Mouse (Mus musculus) frontal cortex, postnatal 36 days (tissue): Measurements from ENCODE around the gene Plekhh3.

Experiments used
- DNase-seq, 2 experiments: peaks; one replicate each; pipeline ENCODE4 v3.0.0; 2022; ENCODE audit warnings: low spot score in 2 of 2

Gene Plekhh3

DNA sequence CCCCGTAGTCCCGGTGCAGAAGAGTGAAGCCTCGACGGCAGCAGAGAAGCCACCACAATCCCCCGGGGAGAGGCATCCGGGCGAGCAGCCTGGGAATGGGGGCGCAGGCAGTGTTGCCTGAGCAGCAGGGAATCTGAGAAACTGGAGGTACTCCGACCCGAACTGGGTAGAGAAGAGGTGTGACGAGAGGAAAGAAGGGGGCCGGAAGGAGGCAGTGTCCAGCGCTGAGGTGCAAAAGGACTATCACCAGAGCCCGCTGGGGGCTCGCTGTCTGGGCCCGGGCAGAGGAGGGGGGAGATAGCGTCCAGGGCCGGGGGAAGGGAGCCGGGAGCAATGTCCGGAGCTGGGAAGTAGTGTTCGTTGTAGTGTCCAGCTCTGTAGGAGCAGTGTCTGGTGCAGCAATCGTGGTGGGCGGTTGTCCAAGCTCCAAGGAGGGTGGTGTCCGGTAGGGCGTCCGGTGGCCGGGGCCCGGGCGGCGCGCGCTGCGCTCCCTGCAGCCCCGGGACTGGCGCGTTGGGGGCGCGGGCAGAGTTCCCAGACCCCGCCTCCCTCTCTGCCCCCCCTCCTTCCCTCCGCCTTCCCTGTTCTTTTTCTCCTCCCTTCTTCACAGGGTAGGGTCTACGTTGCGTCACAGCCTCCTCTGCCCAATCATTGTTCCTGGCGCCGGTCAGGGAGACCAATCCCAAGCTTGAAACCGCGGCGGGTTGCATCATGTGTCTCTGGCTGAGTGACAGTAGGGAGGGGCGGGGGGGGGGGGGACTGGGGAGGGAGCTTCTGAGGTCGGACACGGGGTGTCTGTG is at the start of gene Plekhh3:
Plekhh3 (minus strand) TSS at position 541 of the 800 bp plus-strand sequence.
- DNase-seq, result peak; percentile 93 to 95

DNA sequence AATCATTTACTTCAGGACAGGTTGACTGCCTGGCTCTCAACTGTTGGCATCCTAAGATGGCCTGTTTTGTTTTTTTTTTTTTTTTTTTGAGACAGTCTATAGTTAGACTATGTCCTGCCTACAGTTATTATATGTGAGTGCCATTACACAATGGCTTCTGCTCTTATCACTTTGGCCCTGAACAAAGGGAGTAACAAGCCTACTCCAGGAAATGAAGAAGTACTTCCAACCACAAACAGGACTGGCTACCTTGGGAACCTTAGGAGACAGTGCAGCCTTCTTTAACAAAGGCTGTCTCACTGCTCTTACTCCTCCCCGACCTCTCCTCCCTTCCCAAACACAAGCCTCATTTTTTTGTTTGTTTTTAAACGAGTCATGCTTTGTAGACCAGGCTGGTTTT is 49.7 kb upstream of the Plekhh3 start:
- no peak for DNase-seq

DNA sequence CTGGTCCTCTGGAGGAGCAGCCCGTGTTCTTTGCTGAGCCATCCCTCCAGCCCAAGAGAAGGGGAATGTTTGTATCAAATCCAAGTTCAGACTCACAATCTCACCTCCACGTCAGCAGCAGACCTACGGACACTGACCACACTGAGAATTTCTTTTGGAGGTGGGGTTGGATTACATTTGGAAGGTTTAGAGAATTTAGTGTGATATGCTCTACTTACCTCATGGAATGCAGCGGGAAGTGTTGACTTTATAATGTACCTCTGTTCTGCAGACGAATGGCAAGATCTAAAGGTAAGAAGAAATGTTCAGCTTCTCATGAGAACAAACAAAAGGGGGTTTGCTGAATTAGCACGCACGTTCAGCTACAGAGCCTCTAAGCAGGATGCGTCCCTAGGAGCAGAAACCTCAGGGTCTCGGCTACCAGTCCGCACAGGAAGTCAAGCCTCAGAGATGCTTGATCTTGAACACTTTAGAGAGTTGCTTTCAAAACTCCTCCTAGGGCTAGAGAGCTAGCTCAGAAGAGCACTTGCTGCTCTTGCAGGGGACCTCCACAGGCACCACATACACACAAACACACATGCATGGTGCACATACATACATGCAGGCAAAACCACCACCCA is 47.4 kb upstream of the Plekhh3 start:
- DNase-seq, result no peak

GRCm38 (mm10) chr11:101216936-101217335 is 45.8 kb upstream of the Plekhh3 start:
- no peak for DNase-seq

DNA sequence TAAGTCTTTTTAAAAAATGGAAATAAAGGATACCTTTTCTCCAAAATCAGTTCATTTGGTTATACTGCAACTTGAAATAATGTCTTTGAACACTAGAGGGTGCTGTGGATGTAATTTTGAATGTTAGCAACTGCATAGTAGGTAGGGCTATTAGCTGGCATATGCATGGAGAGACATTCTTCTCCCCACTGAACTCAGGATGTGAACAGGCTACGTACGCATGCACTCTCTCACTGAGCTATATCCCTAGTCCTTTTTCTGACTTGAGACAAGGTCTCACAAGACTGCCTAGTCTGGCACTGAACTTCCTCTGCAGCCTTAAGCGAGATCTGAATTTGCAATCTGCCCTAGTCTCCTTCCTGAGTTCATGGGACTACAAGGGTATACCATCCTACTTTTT is 40.8 kb upstream of the Plekhh3 start:
- DNase-seq, result no peak

DNA sequence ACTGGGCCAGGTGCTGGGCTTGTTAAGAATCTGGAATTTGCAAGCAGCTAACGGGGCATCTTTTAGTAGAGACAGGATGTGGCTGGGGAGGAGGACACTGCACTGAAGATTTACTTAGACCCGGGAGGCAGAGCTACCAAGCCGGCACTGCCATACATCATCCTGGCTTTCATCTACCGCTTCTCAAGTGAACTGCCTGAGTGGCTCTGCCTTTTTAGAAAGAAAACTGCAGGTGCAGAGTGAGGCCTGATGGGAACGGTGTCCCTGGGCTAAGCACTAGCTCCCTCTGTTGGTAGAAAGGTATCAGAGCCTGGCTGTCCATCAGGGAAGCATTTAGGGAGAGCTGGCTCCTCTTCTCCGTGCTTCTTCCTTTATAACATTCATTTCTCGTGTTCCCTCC is 29.8 kb upstream of the Plekhh3 start:
- DNase-seq, result peak in 1 of 2 experiments; percentile 55

DNA sequence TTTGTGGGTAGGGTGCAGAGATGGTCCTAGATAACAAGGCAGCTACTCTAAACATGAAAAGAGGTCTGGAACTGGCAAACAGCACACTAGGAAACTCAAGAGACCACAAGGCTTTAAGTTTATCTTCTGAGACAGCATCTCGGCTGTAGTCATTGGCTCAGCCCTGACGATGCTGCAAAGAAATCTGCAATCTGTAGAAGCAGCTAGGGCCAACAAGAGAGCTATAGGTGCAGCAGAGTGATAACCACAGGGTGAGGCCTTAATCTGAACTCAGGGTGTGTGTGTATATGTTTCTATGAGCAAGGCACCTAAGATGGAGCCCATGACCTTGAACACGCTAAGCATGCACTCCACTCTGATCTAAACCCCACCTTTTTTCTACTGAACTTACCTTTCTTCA is 28.4 kb upstream of the Plekhh3 start:
- DNase-seq, result no peak

DNA sequence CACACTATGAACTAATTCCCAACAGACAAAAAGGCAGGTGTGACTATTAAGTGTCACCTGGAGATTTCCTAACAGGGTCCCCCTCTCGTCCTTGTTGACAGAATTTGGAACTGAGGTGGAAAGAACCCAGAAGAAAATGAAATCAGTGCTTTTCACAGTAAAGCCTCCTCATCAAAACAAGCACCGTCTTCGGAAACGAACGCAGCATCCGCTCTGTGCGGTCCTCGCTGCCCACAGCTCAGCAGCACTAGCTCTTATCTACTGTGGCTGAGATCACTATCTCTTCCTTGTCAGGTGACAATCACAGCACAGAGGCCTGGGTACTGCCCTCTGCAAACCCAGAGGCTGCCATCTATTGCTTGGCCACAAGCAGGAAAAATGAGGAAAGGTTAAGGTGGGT is 25.0 kb upstream of the Plekhh3 start:
- DNase-seq, result no peak

DNA sequence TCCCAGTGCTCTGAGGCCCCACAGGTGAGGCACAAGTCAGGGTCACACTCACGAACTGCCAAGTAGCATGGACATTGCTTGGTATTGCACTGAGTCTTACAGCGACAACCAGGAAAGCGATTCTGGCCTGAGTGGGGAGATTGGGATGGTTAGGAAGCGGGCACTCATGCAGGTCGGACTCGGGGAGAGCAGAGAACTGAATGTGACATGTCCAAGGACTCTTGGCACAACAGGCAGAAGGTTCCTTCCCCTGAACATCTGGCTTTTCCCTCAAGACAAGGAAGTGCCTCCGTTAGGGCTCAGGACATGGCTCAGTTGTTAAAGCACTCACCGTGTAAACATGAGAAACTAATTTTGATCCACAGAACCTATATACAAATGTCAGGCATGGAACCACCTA is 24.4 kb upstream of the Plekhh3 start:
- DNase-seq, result no peak

- DNase-seq, result no peak
Measured at GRCm38 (mm10) chr11:101195101-101195500, 23.9 kb upstream of the Plekhh3 start.

- DNase-seq, result no peak
Measured at GRCm38 (mm10) chr11:101194643-101195042, 23.5 kb upstream of the Plekhh3 start.

DNA sequence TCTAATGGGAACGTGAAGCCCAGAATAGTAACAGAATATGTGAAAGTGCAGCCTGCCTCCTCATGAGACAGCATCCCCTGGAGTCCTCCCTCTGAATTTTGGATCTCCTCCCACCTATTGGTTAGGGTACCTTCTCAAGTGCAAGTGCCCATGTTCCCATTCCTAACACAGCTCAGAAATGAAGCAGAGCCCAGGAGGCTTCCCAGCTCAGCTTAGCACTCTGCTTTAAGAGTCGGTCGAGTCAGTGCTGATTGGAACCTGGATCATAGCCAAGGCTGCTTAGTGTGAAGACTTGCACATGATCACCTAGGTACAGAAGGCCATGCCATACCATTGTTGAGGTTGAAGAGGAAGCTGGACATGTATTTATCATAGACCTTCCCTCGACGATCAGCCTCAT is 23.0 kb upstream of the Plekhh3 start:
- DNase-seq, result no peak

DNA sequence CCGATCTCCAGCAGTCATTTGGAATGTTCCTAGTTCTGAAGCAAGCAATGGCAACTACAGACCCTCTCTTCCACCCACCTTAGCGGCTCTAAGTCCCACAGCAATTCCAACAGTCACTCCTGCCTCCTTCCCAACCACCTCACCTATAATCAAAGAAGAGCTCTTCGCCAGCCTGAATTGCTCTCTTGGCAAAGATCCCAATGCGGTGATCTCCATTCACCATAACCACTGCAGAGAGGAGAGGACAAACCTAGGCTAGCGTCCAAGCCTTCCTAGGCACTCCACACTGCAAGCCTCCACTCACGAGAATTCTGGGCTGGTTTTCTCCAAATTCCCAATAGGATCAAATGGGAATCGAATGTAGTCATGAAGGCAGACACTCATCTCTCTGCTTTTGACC is 21.9 kb upstream of the Plekhh3 start:
- DNase-seq, result no peak

DNA sequence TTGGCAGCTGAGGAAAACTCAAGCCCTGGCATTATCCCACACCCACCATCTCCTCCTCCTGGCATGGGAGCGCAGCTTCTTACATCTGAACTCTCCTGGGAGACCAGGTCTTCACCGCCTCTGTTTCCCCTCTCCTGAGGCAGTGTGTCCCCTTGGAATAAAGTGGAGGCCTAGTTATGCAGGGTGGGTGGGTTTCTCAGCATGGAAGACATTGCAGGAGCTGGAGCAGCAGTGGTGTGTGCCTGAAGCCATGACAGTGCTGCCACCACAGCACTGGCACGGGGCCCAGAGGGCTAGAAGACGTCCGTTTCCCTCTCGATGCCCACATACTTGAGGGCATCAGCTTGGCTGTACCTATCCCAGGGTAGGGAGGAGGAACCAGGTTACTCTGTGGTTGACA is 21.5 kb upstream of the Plekhh3 start:
- DNase-seq, result no peak

GRCm38 (mm10) chr11:101191919-101192470 is 20.8 kb upstream of the Plekhh3 start:
- DNase-seq, result no peak

DNA sequence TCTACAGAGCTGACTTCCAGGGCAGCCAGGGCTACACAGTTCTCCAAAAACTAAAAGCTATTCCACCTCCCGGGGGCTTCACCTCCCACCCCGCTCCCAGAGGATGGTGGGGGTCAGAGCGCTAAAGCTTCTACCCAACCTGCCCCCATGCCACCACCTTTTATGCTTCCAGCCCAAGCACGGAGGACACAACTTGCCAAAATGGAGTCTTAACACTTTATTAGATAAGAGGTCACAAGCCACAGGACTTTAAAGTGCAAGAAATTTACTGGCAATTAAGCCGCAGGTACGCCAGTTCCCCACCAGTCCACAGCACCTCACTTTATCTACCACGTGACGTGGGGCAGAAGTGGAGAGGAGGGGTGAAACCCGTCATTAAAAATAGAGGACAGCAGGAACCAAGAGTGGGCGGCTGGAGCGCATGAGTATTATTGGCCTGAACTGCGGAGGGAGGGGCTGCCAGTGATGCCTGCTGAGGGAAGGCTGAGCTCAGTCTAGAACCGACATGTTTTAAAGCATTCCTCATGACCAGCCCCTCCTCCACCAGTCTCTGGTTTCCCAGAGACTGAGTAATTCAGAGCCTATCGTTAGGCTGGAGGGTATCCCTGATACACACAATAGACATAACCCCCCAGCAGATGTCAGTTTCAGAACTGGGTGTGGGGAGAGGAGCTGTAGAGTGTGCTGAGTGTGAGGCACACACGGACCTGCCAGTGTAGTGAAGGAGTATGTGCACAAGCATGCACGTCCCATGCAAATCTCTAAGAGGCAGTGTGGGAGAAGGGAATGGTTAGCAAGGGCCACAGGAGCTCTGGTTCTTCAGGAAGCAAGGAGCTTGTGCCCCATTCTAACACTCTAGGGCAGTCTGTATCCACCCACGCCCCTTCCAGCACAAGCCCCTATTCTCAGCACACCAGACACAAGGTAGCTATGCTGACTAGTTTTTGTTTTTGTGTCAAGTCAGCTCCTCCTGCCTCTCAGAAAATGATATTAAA is 20.1 kb upstream of the Plekhh3 start:
- no peak for DNase-seq

GRCm38 (mm10) chr11:101190181-101190912 is 19.2 kb upstream of the Plekhh3 start:
- DNase-seq, result no peak

GRCm38 (mm10) chr11:101189495-101190180 is 18.5 kb upstream of the Plekhh3 start:
- peak in 1 of 2 experiments; percentile 43 for DNase-seq

GRCm38 (mm10) chr11:101188166-101188805 is 17.1 kb upstream of the Plekhh3 start:
- DNase-seq, result no peak

GRCm38 (mm10) chr11:101187541-101187940 is 16.4 kb upstream of the Plekhh3 start:
- no peak for DNase-seq
